Mouse (Mus musculus) forebrain, embryonic 14.5 days (tissue): ENCODE results near the gene Prkd2. TPM values are rescaled to one million over a fixed set of nuclear protein-coding genes. Genes with fewer than 3 reads are reported as not detected.
A peak's percentile ranks its signal among the peaks of the same experiment; 100 is the strongest.

Experiments used
- ATAC-seq: fragments of 200-750 bp; cut with Nextera tagmentation; 2 replicates; pipeline ENCODE4 v1.8.0; 2017; ENCODE audit warnings: mild to moderate bottlenecking, moderate library complexity
- DNase-seq: peaks from one replicate; pipeline ENCODE4 v3.0.0-alpha.2; 2015; ENCODE audit warnings: low spot score
- H3K27ac ChIP-seq: fragments of 300-500 bp; sonication (generic); 2 replicates; pipeline ENCODE4 v1.5.1; 2014; ENCODE audit warnings: low read depth, mild to moderate bottlenecking, control low read depth, low read length, moderate library complexity
- H3K27me3 ChIP-seq: fragments of 300-500 bp; sonication (generic); replicated peaks from 2 replicates; pipeline ENCODE4 v1.6.1; 2014; ENCODE audit warnings: low read length, control low read depth, mixed read lengths; ENCODE audit not compliant: control insufficient read depth, insufficient read depth
- H3K36me3 ChIP-seq: fragments of 300-500 bp; sonication (generic); 2 replicates; pipeline ENCODE4 v1.6.1; 2014; ENCODE audit warnings: low read length, control low read depth; ENCODE audit not compliant: control insufficient read depth, insufficient read depth
- H3K4me1 ChIP-seq: fragments of 300-500 bp; sonication (generic); 2 replicates; pipeline ENCODE4 v1.6.1; 2014; ENCODE audit warnings: antibody characterized with exemption, low read length, control low read depth; ENCODE audit not compliant: control insufficient read depth, insufficient read depth
- H3K4me2 ChIP-seq: fragments of 300-500 bp; sonication (generic); 2 replicates; pipeline ENCODE4 v1.6.1; 2014; ENCODE audit warnings: mild to moderate bottlenecking, control low read depth, low read length
- H3K4me3 ChIP-seq: fragments of 300-500 bp; sonication (generic); 2 replicates; pipeline ENCODE4 v1.5.1; 2014; ENCODE audit warnings: low read depth, low read length, control low read depth
- H3K9ac ChIP-seq: fragments of 300-500 bp; sonication (generic); 2 replicates; pipeline ENCODE4 v1.6.1; 2014; ENCODE audit warnings: mild to moderate bottlenecking, low read length, control low read depth, moderate library complexity
- H3K9me3 ChIP-seq: fragments of 300-500 bp; sonication (generic); replicated peaks from 2 replicates; pipeline ENCODE4 v1.6.1; 2016; ENCODE audit warnings: low read length, control low read depth, mixed read lengths; ENCODE audit not compliant: control insufficient read depth
- WGBS: fragments of 180-500 bp; shearing (Covaris S2); extraction: QIAGEN DNeasy Blood & Tissue Kit; methylation state at CpG from one replicate; pipeline ENCODE4 v1.1.7; 2014; 5-methylcytosine and 5-hydroxymethylcytosine counted together
- polyA plus RNA-seq: library from polyadenylated mRNA; unstranded; fragments of >200 nt; fragmentation: Nextera tagmentation; extraction: Ambion mirVana; gene quantifications from 2 replicates; pipeline ENCODE4 v1.2.1, GENCODE M21; 2014

Gene Prkd2
- polyA plus RNA-seq, 1 experiment from 2014 or later = 4.5 TPM

- ATAC-seq (no peak), DNase-seq (no peak)
- Histone ChIP-seq H3K4me1 (peaks cover 19% of the 10 kb centered on the region), H3K9ac (no peak overlapping the region), H3K36me3 (no peaks in the 10 kb centered on the region), H3K4me2 (peak overlapping the region; percentile 50), H3K27ac (no peak overlapping the region), H3K27me3 (peaks cover 13% of the 10 kb centered on the region; the same call in 1 of the 2 replicates), H3K9me3 (no peaks in the 10 kb centered on the region), H3K4me3 (no peak overlapping the region)
- WGBS = 29% methylated on average over 10 of the region's 10 CpGs
Observed at GRCm38 (mm10) chr7:16895511-16895910, 52.8 kb downstream of the Prkd2 start.

GRCm38 (mm10) chr7:16900526-16900925, 57.8 kb downstream of the Prkd2 start:
- Histone ChIP-seq H3K27me3 (no peaks in the 10 kb centered on the region), H3K27ac (no peak overlapping the region), H3K9ac (no peak overlapping the region), H3K4me3 (no peak overlapping the region), H3K4me1 (no peaks in the 10 kb centered on the region), H3K36me3 (no peaks in the 10 kb centered on the region), H3K9me3 (no peaks in the 10 kb centered on the region), H3K4me2 (no peak overlapping the region)
- ATAC-seq (no peak), DNase-seq (no peak)
- 14% methylated on average over 5 of the region's 5 CpGs for WGBS

- Histone ChIP-seq H3K4me3 (no peak overlapping the region), H3K9ac (no peak overlapping the region), H3K4me1 (peaks cover 2% of the 10 kb centered on the region; the same call in 1 of the 2 replicates), H3K9me3 (no peaks in the 10 kb centered on the region), H3K36me3 (no peaks in the 10 kb centered on the region), H3K4me2 (no peak overlapping the region), H3K27ac (no peak overlapping the region), H3K27me3 (no peaks in the 10 kb centered on the region)
- ATAC-seq (no peak), DNase-seq (no peak)
- WGBS = 64% methylated on average over 2 of the region's 2 CpGs
Observed at GRCm38 (mm10) chr7:16903439-16903955, 60.8 kb downstream of the Prkd2 start.

GRCm38 (mm10) chr7:16904120-16904675, 61.5 kb downstream of the Prkd2 start:
- Histone ChIP-seq H3K36me3 (no peaks in the 10 kb centered on the region), H3K27me3 (no peaks in the 10 kb centered on the region), H3K4me1 (peaks cover 2% of the 10 kb centered on the region; the same call in 1 of the 2 replicates), H3K27ac (no peak overlapping the region), H3K9me3 (no peaks in the 10 kb centered on the region), H3K9ac (no peak overlapping the region), H3K4me3 (no peak overlapping the region), H3K4me2 (no peak overlapping the region)
- 79% methylated on average over 8 of the region's 10 CpGs for WGBS
- DNase-seq (no peak), ATAC-seq (no peak)

GRCm38 (mm10) chr7:16905491-16906021, 62.9 kb downstream of the Prkd2 start:
- Histone ChIP-seq H3K4me1 (peaks cover 2% of the 10 kb centered on the region; the same call in 1 of the 2 replicates), H3K36me3 (no peaks in the 10 kb centered on the region), H3K27ac (no peak overlapping the region), H3K4me3 (no peak overlapping the region), H3K4me2 (no peak overlapping the region), H3K27me3 (no peaks in the 10 kb centered on the region), H3K9me3 (no peaks in the 10 kb centered on the region), H3K9ac (no peak overlapping the region)
- no peak for DNase-seq
- ATAC-seq = no peak
- 66% methylated on average over 9 of the region's 9 CpGs for WGBS

- Histone ChIP-seq H3K4me3 (no peak within 1 kb of the TSS), H3K36me3 (no peaks in the 10 kb centered on the region), H3K4me1 (peaks cover 2% of the 10 kb centered on the region; the same call in 1 of the 2 replicates), H3K27me3 (no peaks in the 10 kb centered on the region), H3K27ac (no peak within 1 kb of the TSS), H3K9me3 (no peaks in the 10 kb centered on the region), H3K9ac (no peak within 1 kb of the TSS), H3K4me2 (no peak within 1 kb of the TSS)
- no peak for ATAC-seq
- DNase-seq = no peak
- WGBS = 8% methylated on average over 6 of the region's 6 CpGs
Observed at GRCm38 (mm10) chr7:16906281-16906680, 63.6 kb downstream of the Prkd2 start, which contains the start of gene Ptgir. Gene Ptgir, plus strand, starts transcription at chr7:16906490.

GRCm38 (mm10) chr7:16906889-16907559, 64.3 kb downstream of the Prkd2 start:
- Histone ChIP-seq H3K4me1 (peaks cover 2% of the 10 kb centered on the region; the same call in 1 of the 2 replicates), H3K4me2 (no peak overlapping the region), H3K27ac (no peak overlapping the region), H3K36me3 (no peaks in the 10 kb centered on the region), H3K27me3 (no peaks in the 10 kb centered on the region), H3K4me3 (no peak overlapping the region), H3K9me3 (no peaks in the 10 kb centered on the region), H3K9ac (no peak overlapping the region)
- WGBS = 94% methylated on average over 41 of the region's 41 CpGs
- ATAC-seq (no peak), DNase-seq (no peak)

- no peak overlapping the region for H3K9ac ChIP-seq
- WGBS = 89% methylated on average over 7 of the region's 7 CpGs
Observed at GRCm38 (mm10) chr7:16907842-16908241, 65.1 kb downstream of the Prkd2 start.

GRCm38 (mm10) chr7:16908367-16908766, 65.7 kb downstream of the Prkd2 start:
- ATAC-seq (no peak), DNase-seq (no peak)
- Histone ChIP-seq H3K36me3 (no peaks in the 10 kb centered on the region), H3K27me3 (no peaks in the 10 kb centered on the region), H3K4me2 (no peak overlapping the region), H3K4me1 (peaks cover 2% of the 10 kb centered on the region; the same call in 1 of the 2 replicates), H3K9ac (no peak overlapping the region), H3K9me3 (no peaks in the 10 kb centered on the region), H3K4me3 (no peak overlapping the region), H3K27ac (no peak overlapping the region)
- WGBS = 50% methylated on average over 11 of the region's 11 CpGs

More at GRCm38 (mm10) chr7:16907842-16908241, 65.1 kb downstream of the Prkd2 start:
- H3K4me3 ChIP-seq = no peak overlapping the region
- no peak overlapping the region for H3K4me2 ChIP-seq
- no peak for DNase-seq
- H3K36me3 ChIP-seq = no peaks in the 10 kb centered on the region
- no peaks in the 10 kb centered on the region for H3K27me3 ChIP-seq
- H3K4me1 ChIP-seq = peaks cover 2% of the 10 kb centered on the region; the same call in 1 of the 2 replicates
- no peaks in the 10 kb centered on the region for H3K9me3 ChIP-seq
- H3K27ac ChIP-seq = no peak overlapping the region
- ATAC-seq = no peak
